Mouse (Mus musculus) ES-E14 (cell line): ENCODE results near the gene Ranbp9. TPM values are rescaled to one million over a fixed set of nuclear protein-coding genes. Genes with fewer than 3 reads are reported as not detected.

Experiments
- DNase-seq: peaks from one replicate; pipeline ENCODE4 v3.0.0-alpha.2; 2013; ENCODE audit warnings: low read depth, low spot score
- H3K27ac ChIP-seq: 2 replicates; pipeline ENCODE4 v1.5.1; 2012; ENCODE audit warnings: low read depth, mild to moderate bottlenecking, low read length, moderate library complexity, mixed read lengths; ENCODE audit not compliant: poor library complexity, insufficient read depth, severe bottlenecking
- H3K36me3 ChIP-seq: 2 replicates; pipeline ENCODE4 v1.6.1; 2012; ENCODE audit warnings: mild to moderate bottlenecking, low read length, moderate library complexity, mixed read lengths; ENCODE audit not compliant: control insufficient read depth, poor library complexity, insufficient read depth, severe bottlenecking
- H3K4me1 ChIP-seq, 2 experiments: fragments of 150-350 bp in 1 of 2; sonication (generic) in 1 of 2; 2 replicates each; pipeline ENCODE4 v1.6.1; 2012; ENCODE audit warnings: low read length in 2 of 2, mild to moderate bottlenecking in 1 of 2, mixed read lengths in 1 of 2; ENCODE audit not compliant: control insufficient read depth in 2 of 2, insufficient read depth in 2 of 2, poor library complexity in 1 of 2
- H3K4me3 ChIP-seq, 2 experiments: fragments of 150-350 bp in 1 of 2; sonication (generic) in 1 of 2; 2 replicates each; pipeline ENCODE4 v1.5.1; 2012; ENCODE audit warnings: low read length in 2 of 2, low read depth in 1 of 2, mild to moderate bottlenecking in 1 of 2, mixed read lengths in 1 of 2; ENCODE audit not compliant: insufficient read depth in 1 of 2, poor library complexity in 1 of 2, severe bottlenecking in 1 of 2
- H3K9ac ChIP-seq: 2 replicates; pipeline ENCODE4 v1.6.1; 2012; ENCODE audit warnings: low read depth, mild to moderate bottlenecking, low read length, mixed read lengths; ENCODE audit not compliant: poor library complexity, insufficient read depth, severe bottlenecking
- H3K9me3 ChIP-seq: fragments of 150-350 bp; sonication (generic); 2 replicates; pipeline ENCODE4 v1.6.1; 2012; ENCODE audit warnings: low read depth, mild to moderate bottlenecking, low read length; ENCODE audit not compliant: control insufficient read depth, insufficient read depth
- CHD2 ChIP-seq: IDR thresholded peaks from 2 replicates; pipeline ENCODE4 v1.6.1; 2014; ENCODE audit warnings: mild to moderate bottlenecking, low read depth, low read length, inconsistent platforms
- HCFC1 ChIP-seq: IDR thresholded peaks from 2 replicates; pipeline ENCODE4 v1.6.1; 2012; ENCODE audit warnings: low read length, inconsistent platforms, borderline replicate concordance; ENCODE audit not compliant: insufficient read depth
- MAFK ChIP-seq: IDR thresholded peaks from 2 replicates; pipeline ENCODE4 v1.6.1; 2014; ENCODE audit warnings: mild to moderate bottlenecking, low read depth, low read length, inconsistent platforms; ENCODE audit not compliant: insufficient read depth
- ZC3H11A ChIP-seq: IDR thresholded peaks from 2 replicates; pipeline ENCODE4 v1.6.1; 2012; ENCODE audit warnings: low read depth, mild to moderate bottlenecking, inconsistent platforms, low read length, borderline replicate concordance
- ZNF384 ChIP-seq: IDR thresholded peaks from 2 replicates; pipeline ENCODE4 v1.6.1; 2012; ENCODE audit warnings: low read depth, low read length, inconsistent platforms
- in situ Hi-C, 2 experiments: fragments of 600-800 bp; cut with MboI; formaldehyde crosslinking; loops; one replicate each; pipeline ENCODE4 v1.15.1; 2025; ENCODE audit warnings: low sequenced_read_pairs in 2 of 2, inconsistent platforms in 1 of 2; ENCODE audit not compliant: unreplicated experiment in 2 of 2
- total RNA-seq: library from RNA; depleted of rRNA; stranded (reverse); fragments of 300-350 nt; gene quantifications from 2 replicates; pipeline ENCODE4 v1.2.3, GENCODE M21; 2012

Gene Ranbp9
- total RNA-seq, 1 experiment, result 27.8 TPM

- Histone ChIP-seq H3K4me3 (no peak overlapping the region), H3K27ac (no peak overlapping the region), H3K9me3 (no peaks in the 10 kb centered on the region), H3K4me1 (no peaks in the 10 kb centered on the region), H3K9ac (no peak overlapping the region), H3K36me3 (no peaks in the 10 kb centered on the region)
- TF ChIP-seq HCFC1, result no peak
- no peak for TF ChIP-seq ZNF384
- no peak for TF ChIP-seq CHD2
- no peak for TF ChIP-seq MAFK
- TF ChIP-seq ZC3H11A, result no peak
- in situ Hi-C loops, result no loop called here
- no peak for DNase-seq
These were observed 11.5 kb downstream of the Ranbp9 start for GRCm38 (mm10) chr13:43469607-43470006.

GRCm38 (mm10) chr13:43464605-43465004, 16.5 kb downstream of the Ranbp9 start:
- in situ Hi-C loops, result no loop called here
- Histone ChIP-seq H3K27ac (no peak overlapping the region), H3K9ac (no peak overlapping the region), H3K9me3 (no peaks in the 10 kb centered on the region), H3K4me3 (no peak overlapping the region), H3K4me1 (no peaks in the 10 kb centered on the region), H3K36me3 (no peaks in the 10 kb centered on the region)
- TF ChIP-seq HCFC1, result no peak
- TF ChIP-seq ZNF384, result no peak
- no peak for TF ChIP-seq ZC3H11A
- TF ChIP-seq CHD2, result no peak
- no peak for TF ChIP-seq MAFK
- no peak for DNase-seq

GRCm38 (mm10) chr13:43457161-43457560, 23.9 kb downstream of the Ranbp9 start:
- TF ChIP-seq ZNF384 (no peak), HCFC1 (no peak), ZC3H11A (no peak), MAFK (no peak), CHD2 (no peak)
- in situ Hi-C loops, result no loop called here
- Histone ChIP-seq H3K9me3 (no peaks in the 10 kb centered on the region), H3K4me3 (no peak overlapping the region), H3K36me3 (no peaks in the 10 kb centered on the region), H3K9ac (no peak overlapping the region), H3K4me1 (0 out of 4 replicates have a peak, but pooled peaks cover 0 to 3% of the 10 kb centered on the region in 2 experiments), H3K27ac (no peak overlapping the region)
- no peak for DNase-seq

- Histone ChIP-seq H3K9ac (no peak overlapping the region), H3K4me1 (0 out of 4 replicates have a peak, but pooled peaks cover 0 to 3% of the 10 kb centered on the region in 2 experiments), H3K36me3 (no peaks in the 10 kb centered on the region), H3K27ac (no peak overlapping the region), H3K9me3 (no peaks in the 10 kb centered on the region), H3K4me3 (no peak overlapping the region)
- in situ Hi-C loops, result no loop called here
- DNase-seq, result no peak
- TF ChIP-seq ZNF384 (no peak), ZC3H11A (no peak), HCFC1 (no peak)
These were observed 26.7 kb downstream of the Ranbp9 start for GRCm38 (mm10) chr13:43454431-43454830.

- no peaks in the 10 kb centered on the region for H3K9me3 ChIP-seq
- in situ Hi-C loops, result no loop called here
- H3K27ac ChIP-seq, result no peak overlapping the region
- no peak overlapping the region for H3K9ac ChIP-seq
- H3K36me3 ChIP-seq, result no peaks in the 10 kb centered on the region
- TF ChIP-seq HCFC1, result no peak
- no peak for TF ChIP-seq ZNF384
- TF ChIP-seq ZC3H11A, result no peak
- TF ChIP-seq MAFK, result no peak
- no peak for TF ChIP-seq CHD2
- no peak overlapping the region for H3K4me3 ChIP-seq
- 0 out of 4 replicates have a peak, but pooled peaks cover 0 to 3% of the 10 kb centered on the region in 2 experiments for H3K4me1 ChIP-seq
- no peak for DNase-seq
These were observed 28.1 kb downstream of the Ranbp9 start for GRCm38 (mm10) chr13:43452843-43453605.
